Mouse (Mus musculus) small intestine, adult 2 months (tissue): ENCODE results near the gene D17H6S53E.

Source experiments
- CTCF ChIP-seq: fragments of 200-500 bp; IDR thresholded peaks from 2 replicates; pipeline ENCODE4 v1.5.1; 2012; ENCODE audit warnings: low read depth, mild to moderate bottlenecking, control low read depth, inconsistent platforms, low read length, moderate library complexity, mixed read lengths; ENCODE audit not compliant: insufficient replicate concordance, insufficient read length; ENCODE audit errors: extremely low read depth
- POLR2A ChIP-seq: fragments of 200-500 bp; IDR thresholded peaks from 2 replicates; pipeline ENCODE4 v1.6.1; 2012; ENCODE audit warnings: low read depth, mild to moderate bottlenecking, control low read depth, inconsistent platforms, low read length, moderate library complexity

GRCm38 (mm10) chr17:35077786-35078233 is 48.4 kb upstream of the D17H6S53E start, which contains the start of gene Ly6g6d:
- no peak; the same call in 1 of the 2 replicates for TF ChIP-seq POLR2A
- TF ChIP-seq CTCF = peak; percentile 59
